ENCODE assay signal across 20 mouse cellular contexts in the genomic region with DNA sequence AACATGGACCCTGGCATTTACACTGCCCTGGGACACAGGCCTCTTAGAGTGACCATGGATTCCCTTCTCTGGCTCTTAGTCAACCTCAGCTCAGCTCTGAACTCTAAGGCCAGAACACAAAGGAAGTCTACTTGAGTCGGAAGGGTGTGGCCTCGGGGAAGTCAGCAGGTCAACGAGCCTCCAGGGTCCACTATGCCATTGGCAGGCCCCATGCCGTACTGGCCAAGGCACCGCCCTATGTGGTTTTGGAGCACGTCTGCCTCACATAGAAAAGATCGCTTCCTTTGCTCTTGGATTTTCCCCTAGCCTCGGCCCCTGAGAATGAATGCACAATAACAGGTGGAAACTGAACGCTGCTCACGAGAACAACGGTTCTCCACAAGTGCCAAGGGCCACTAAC.
DNase-seq lines count a peak whose midpoint lies in the region.
"Had no signal": no experiment of that assay in that cellular context is flagged by ENCODE, and none has a peak within 500 bp of the region (broad histone marks: within the 10 kb centered on the region; RNA-seq: fewer than 3 reads in every experiment).

No protein-coding gene starts in this region.

- no peaks in the 10 kb centered on the region for H3K27me3 ChIP-seq in heart, embryonic 10.5 days (ENCODE audit: insufficient read depth, poor library complexity, severe bottlenecking)
- H3K27me3 ChIP-seq: embryonic facial prominence, embryonic 12.5 days; liver, embryonic 12.5 days; midbrain, embryonic 12.5 days had no signal

- no peaks in the 10 kb centered on the region for H3K36me3 ChIP-seq in heart, embryonic 10.5 days
- H3K36me3 ChIP-seq: embryonic facial prominence, embryonic 12.5 days; liver, embryonic 12.5 days; midbrain, embryonic 12.5 days had no signal

- DNase-seq in heart, adult 18-20 months: peak; percentile 44 to 89
- no peak for DNase-seq in heart, embryonic 10.5 days (ENCODE audit: low spot score)
- DNase-seq in 3134 (ENCODE audit: extremely low read depth, insufficient read length, low spot score): peak; percentile 35
- DNase-seq in gastrocnemius, adult 18-20 months (ENCODE audit: low spot score): peak; percentile 79
- peak; percentile 22 to 29 for DNase-seq in heart, postnatal 14 days
- no peak for DNase-seq in left cerebral cortex, adult 11 months (ENCODE audit: low spot score)
- DNase-seq in cerebellum, postnatal 14 days: no peak
- no peak for DNase-seq in thymus, adult 18-20 months
- DNase-seq: cerebellum, adult 11 months; forebrain, postnatal 0 days; kidney, adult 9 months; layer of hippocampus, postnatal 36 days; left cerebral cortex, postnatal 4 days; lung, embryonic 14.5 days; retina, postnatal 1 day; right cerebral cortex, postnatal 4 days; thymus, adult 2 months had no signal

- no peak overlapping the region for H3K4me3 ChIP-seq in heart, embryonic 10.5 days
- H3K4me3 ChIP-seq: embryonic facial prominence, embryonic 12.5 days; liver, embryonic 12.5 days; midbrain, embryonic 12.5 days had no signal

- H3K9me3 ChIP-seq in heart, embryonic 10.5 days: no peaks in the 10 kb centered on the region
- H3K9me3 ChIP-seq: embryonic facial prominence, embryonic 12.5 days; midbrain, embryonic 12.5 days had no signal

- no peaks in the 10 kb centered on the region for H3K4me1 ChIP-seq in heart, embryonic 10.5 days
- H3K4me1 ChIP-seq: embryonic facial prominence, embryonic 12.5 days; liver, embryonic 12.5 days; midbrain, embryonic 12.5 days had no signal

- WGBS in heart, embryonic 10.5 days: 87% methylated on average over 11 of the region's 11 CpGs

- no peak overlapping the region for H3K27ac ChIP-seq in heart, embryonic 10.5 days
- H3K27ac ChIP-seq: embryonic facial prominence, embryonic 12.5 days; liver, embryonic 12.5 days; midbrain, embryonic 12.5 days had no signal

- intact Hi-C loops in heart, postnatal 14 days (cut with DNase I): no loop called here

Comparison
In these comparisons a context has a peak if more than half of its experiments do, and no peak if none do; other contexts are left out.
1. DNase-seq: peak in heart, adult 18-20 months (2 of 2), 3134 (single experiment), gastrocnemius, adult 18-20 months (single experiment) and heart, postnatal 14 days (2 of 2); none in heart, embryonic 10.5 days (single experiment), left cerebral cortex, adult 11 months (single experiment), cerebellum, postnatal 14 days (0 of 2) and thymus, adult 18-20 months (0 of 2).